Mouse (Mus musculus) NIH3T3 (cell line): ENCODE data around the gene Raet1e.
"Not testable (repeated sequence)": the region's sequence is repeated elsewhere in the genome, so short reads cannot be mapped to it uniquely, and the experiment has no call there.

Experiments
- DNase-seq: peaks from one replicate; pipeline ENCODE4 v3.0.0-alpha.2; 2012; ENCODE audit warnings: low read depth

Gene Raet1e

DNA sequence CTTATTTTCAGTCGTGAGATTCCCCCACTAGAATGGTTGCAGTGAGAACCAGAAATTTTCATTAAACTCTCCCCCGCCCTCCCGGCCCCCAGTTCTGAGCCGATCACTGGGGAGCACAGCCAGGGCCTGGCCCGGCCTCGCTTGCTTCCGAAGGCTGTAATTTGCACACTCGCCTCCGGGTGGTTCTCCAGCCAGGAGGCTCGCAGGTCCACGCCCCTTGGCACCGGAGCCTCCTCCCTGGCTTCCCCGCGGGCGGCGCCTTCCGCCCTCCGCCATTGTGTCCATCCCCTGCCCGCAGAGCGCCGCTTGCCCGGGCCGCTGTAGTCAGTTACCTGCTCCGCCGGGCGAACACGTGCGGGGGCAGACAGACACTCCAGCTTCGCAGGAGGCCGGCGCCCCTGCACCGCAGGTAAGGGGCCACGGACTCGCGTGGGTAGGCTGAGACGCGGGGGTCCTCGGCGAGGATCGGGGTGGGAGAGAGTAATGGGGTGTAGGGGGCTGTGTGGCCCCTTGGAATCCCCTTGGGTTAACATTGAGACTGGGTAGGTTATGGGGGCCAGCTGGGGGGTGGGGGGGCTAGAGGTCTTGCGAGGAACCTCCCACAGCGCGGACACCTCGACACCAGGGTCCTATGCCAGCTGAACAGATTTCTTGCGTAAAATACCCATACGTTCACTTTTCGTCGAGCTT lies at the start of gene Raet1e, which contains the start of gene H60b:
TSS of gene Raet1e (plus strand) at position 260 of the 690 bp plus-strand sequence.
TSS of gene H60b (plus strand) at position 277 of the 690 bp plus-strand sequence.
- peak; percentile 32 for DNase-seq

DNA sequence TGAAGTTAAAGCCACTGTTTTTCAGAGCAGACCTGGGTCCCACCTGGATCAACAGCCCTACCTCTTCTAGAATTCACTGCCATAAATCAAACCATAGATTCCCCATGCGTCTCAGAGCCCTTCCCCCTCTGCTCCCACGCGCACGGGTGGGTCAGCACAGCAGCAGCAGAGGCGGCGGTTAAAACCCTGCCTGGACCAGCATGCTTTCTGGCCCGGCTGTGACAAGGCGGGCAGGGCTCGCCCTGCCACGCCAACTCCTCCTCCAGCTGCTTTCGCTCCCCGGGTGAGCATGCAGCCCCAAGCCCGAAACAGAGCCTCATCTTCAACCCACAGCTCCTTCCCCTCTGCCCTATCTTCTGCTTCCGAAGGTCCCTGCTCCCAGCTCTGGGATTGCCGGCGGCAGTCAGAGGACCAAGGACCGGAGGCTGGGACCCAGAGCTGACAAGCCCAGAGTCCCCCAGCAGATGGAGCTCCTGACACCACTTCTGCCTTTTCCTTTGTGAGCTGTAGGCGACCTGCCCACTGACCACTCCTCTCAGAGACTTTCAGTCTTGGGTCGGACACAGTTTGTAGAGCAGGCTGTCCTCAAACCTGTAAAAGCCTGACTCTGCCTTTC lies 17.6 kb upstream of the Raet1e start:
- peak; percentile 64 for DNase-seq

DNA sequence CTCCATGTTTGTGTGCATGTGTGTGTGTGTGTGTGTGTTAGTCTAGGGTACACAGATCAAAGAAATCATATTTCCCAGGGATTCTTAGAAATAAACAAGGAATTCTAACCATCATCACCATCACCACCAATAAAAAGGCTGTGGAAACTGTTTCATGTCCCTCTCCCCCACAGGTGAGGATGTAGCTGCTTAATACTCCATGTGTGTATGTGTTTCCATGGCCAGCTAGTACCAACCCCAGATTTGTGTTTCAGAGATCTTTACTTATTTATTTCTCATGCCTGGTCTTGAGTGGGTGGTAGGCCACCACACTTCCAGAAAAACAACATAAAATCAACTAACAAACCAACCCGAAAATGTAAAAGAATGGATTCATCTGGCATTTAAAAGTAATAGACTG lies 16.2 kb upstream of the Raet1e start:
- peak; percentile 78 for DNase-seq

DNA sequence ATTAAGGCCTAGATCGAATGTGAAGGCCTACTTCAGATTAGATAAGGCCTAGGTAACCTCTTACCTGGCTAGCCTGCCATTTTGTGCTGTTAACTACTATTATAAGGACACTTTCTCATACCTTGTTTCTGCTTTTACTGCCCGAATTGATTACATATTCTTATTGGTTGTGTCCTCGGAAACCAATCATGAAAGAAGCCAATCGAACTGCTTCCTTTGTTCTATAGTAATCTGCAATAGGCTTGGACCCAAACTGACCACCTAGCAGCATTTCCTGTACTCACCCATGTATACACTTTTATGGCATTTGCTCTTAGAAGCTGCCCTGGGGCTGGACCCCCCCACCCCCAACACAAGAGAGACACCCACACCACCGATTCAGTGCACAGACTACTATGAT lies 15.4 kb upstream of the Raet1e start:
- peak; percentile 0 for DNase-seq

DNA sequence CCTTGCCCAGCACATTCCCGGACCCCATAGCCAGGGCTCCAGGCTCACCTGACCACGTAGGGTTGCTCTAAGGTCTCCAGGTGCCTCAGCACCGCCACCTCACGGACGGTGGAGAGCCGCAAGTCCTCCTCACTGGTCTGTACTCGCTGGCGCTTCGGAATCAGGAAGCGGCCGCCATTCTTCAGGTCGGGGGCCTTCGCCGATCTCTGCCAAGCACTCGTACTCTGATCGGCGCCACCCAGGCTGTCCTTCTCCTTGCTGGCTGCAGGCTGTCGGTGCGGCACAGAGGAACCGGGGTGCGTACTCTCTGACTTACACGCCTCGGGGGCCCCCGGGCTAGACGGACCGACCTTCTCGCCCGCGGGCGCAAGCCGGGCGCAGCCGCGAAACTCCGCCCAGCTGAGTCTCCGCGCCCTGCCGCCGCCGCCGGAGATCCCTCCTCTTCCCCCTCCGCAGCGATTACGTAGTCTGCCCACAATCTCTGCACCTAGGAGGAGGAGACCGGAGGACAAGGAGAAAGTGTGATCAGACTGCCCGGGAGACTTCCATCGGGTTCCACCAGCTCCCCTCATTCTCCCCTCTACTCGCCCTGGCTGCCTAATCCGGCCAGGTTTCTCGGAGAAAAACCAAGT lies 9.8 kb upstream of the Raet1e start:
- peak; percentile 21 for DNase-seq

DNA sequence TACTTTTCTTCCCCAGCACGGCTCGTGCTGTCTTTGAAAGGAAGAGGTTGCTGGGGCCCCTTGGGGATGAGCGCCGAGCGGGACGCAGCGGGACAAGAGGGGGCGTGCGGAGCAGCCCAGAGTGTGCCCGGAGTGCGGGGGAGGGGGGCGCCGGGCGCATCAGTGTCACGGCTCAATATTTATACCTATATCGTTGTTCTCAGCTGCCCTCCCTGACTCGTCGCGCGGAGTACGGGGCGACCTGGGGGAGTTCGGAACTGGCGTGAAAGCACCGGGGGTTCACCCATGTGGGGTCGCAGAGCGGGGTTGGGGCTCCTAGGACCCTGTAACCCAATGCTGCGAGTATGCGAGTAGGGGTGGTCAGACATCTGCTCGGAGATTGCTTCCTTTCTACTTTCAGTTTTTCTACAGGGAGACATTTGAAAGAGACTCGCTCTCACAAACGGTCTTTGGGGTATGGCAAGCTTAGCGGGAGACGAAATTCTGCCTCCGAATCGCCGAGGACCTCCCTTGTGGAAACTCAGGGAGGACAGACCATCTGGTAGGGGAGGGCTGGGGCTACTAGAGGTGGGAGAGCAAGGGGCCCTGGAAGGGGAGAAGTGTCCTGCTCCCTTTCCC lies 9.2 kb upstream of the Raet1e start, which contains the start of gene E030030I06Rik:
TSS of gene E030030I06Rik (minus strand) at position 198 of the 618 bp plus-strand sequence.
- peak; percentile 31 for DNase-seq

DNA sequence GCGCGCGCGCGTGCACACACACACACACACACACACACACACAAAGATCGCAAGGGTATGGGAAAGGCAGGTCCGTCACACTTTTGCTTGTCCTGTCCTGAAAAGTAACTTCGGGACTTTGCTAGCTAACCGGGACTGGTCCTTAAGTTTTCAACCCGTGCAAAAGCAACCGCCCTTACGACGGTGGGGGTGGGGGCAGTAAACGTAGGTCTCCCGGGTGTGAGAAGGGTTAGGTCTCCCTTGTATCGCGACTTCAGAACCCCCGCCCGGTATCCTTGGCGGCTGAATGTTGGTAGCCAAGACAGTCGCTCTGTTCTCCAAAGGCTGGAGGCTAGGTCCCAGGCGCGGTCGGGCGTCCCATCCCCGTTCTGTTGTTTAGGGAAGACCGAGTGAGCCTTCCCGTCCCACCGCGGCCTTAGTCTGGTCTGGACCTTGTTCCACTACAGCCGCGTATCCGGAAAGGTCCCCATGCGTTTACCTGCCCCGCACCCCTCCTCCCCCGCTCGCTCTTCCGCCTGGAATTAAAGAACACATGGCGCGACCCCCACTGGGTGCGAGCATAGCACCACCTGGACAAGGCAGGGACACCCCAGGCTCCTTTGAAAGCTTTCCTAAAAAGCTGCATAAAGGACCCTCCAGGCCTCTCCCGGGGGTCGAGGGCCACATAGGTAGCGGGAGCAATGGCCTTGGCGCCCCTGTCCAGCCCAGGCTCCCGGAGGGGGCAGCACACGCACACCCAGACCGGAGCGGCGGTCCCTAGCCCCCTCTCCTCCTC lies 8.5 kb upstream of the Raet1e start:
- peak; percentile 19 for DNase-seq

DNA sequence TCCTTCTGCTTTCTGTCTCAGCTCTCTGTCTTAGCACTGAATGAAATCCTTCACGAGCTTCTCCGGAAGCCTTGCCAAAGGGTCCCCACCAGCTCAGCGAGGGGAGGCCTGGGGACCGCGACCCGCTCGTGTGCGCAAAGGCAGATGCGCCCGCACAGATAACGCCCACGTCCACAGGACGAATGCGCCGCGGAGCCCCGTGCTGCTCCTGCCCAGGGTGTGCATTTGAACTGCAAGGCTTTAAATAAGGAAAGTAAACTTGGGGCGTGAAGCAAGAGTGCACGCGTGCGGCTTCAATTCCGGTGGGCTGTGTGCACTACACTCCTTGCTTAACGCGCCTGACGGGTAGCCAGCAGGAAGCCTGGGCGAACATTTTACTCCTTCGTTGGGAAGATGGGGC lies 7.8 kb upstream of the Raet1e start:
- DNase-seq, result peak; percentile 1

DNA sequence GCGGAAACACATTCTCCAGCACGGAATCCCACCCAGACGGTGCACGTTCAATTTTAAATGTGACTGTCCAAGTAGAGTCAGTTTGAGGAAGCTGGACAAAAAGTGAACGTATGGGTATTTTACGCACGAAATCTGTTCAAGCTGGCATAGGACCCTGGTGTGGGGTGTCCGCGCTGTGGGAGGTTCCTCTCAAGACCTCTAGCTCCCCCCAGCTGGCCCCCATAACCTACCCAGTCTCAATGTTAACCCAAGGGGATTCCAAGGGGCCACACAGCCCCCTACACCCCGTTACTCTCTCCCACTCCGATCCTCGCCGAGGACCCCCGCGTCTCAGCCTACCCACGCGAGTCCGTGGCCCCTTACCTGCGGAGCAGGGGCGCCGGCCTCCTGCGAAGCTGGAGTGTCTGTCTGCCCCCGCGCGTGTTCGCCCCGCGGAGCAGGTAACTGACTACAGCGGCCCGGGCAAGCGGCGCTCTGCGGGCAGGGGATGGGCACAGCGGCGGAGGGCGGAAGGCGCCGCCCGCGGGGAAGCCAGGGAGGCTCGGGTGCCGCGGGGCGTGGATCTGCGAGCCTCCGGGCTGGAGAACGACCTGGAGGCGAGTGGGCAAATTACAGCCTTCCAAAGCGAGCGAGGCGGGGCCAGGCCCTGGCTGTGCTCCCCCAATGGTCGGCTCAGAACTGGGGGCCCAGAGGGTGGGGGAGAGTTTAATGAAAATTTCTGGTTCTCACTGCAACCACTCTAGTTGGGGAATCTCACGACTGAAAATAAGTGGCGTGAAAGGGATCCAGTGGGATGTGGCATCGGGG lies 7.1 kb upstream of the Raet1e start:
- DNase-seq, result peak; percentile 1

DNA sequence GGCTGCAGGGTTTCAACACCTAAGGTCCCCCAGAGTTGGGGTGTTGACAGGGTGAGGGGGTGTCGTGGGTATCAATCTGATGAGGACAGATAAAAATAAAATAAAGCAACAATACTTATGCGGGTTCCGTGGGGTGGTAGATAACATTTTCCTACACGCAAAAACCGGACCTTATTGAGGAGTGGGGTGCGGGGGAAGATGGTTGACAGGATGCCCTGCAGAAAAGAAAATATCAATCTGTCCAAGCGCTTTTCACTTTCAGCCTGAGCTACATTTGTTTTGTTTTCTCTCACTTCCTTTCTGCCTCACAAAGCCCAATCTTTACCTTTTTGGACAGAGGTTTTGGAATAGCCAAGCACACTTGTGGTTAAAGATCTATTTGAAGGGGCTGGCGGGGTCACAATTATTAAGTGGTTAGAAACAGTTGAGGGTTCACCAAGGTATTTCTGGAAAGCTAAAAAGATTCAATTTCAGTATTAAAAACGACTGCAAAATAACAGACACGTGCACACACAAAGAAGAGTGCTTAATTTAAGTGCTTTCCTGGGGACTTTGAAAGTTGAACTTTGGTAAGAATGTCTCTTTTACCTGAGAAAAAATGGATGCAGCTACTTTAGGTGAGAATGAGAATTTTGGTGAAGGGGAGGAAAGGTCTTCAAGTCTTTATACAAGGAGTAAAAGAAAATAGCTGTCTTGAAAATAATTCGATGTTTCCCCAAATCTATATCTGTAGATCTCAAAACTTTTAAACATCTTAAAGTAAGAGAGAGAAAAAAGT lies 6.3 kb upstream of the Raet1e start:
- peak; percentile 2 for DNase-seq

DNA sequence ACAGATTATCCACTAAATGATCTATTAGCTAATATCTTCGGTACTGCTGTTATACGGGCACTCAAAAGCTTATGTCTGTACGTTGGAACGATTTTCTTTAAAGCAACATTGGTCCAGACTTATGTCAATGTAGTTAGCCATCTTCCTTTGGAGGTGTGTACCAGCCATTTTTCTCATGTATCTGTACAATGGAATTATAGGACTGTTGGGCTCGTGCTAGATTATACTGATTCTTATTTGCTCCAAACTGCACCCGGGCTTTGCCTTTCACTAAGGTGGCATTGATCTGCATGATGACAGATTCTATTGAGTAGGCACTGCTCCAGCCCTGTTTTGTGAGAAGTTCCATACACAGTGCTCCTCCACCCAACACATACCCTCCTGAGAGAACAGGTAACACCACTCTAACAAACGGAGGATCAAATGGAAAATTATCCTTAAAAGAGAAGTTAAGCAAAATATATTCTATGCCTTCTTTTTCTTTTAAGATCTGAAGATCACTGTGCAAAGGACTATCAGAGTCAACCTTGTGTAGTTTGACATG lies 5.2 kb upstream of the Raet1e start:
- not testable (repeated sequence) for DNase-seq

DNA sequence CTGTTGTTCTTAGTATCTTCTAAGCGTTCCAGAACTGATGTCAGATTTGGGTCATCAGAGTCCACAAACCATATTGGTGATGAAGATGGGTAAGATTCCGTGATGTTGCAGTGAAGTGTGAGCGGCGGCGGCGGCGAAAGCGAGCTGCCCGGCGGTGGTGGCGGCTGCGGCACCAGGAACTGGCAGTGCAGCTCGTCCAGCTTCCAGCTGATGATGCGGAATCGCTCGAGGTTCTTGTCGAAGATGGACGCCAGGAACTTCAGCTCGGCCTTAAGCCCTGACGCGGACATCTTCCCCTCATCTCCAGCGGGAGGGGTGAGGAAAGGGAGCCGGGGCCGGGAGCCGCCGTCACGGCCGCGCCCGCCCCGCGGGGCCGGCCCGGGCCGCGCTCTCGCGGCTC lies 4.2 kb upstream of the Raet1e start:
- DNase-seq, result not testable (repeated sequence)

DNA sequence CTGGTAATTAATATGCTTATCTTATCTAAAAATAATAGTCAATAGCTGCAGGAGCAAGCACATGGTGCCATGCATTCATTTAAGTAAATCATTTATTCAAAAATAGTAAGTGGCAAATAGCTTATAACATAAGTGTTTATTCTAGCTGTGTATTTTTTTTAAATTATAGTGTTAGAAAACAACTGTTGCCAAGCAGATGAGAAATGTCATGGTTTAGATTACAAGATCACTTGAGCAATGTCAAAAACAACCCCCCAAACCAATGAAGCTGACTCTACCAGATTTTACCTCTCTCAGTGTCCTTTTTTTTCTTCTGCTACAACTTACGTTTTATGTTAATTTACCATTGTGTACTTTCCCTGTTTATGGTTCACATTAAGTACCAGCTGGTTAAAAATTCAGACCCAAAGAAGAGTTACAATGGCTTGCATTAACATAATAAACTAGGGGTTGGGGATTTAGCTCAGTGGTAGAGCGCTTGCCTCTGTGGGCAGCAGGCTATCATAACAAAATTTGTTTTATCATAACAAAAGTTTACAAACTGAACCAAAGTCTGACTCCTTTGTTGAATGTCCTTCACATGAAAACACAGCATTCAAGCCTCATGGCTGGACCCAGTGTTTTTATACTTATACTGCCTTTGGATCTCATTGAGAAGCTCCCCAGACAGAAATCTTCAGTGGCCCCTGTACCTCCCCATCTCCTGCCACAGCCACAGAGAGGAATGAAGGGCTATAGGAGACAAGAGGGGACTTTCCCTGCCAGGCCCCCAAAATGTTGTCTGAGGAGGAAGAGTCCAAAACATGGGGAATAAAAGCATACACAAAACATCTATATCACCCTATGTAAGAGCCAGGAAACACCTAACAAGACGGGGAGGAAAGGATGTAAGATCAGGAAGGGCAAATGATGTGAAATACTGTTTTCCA lies 3.2 kb upstream of the Raet1e start:
- peak; percentile 1 for DNase-seq

DNA sequence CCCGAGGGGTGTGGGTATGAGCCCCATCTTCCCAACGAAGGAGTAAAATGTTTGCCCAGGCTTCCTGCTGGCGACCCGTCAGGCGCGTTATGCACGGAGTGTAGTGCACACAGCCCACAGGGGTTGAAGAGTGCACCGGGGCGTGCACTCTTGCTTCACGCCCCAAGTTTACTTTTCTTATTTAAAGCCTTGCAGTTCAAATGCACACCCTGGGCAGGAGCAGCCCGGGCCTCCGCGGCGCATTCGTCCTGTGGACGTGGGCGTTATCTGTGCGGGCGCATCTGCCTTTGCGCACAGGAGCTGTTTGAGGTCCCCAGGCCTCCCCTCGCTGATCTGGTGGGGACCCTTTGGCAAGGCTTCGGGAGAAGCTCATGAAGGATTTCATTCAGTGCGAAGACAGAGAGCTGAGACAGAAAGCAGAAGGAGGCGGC lies 777 bp downstream of the Raet1e start:
- DNase-seq, result no peak

DNA sequence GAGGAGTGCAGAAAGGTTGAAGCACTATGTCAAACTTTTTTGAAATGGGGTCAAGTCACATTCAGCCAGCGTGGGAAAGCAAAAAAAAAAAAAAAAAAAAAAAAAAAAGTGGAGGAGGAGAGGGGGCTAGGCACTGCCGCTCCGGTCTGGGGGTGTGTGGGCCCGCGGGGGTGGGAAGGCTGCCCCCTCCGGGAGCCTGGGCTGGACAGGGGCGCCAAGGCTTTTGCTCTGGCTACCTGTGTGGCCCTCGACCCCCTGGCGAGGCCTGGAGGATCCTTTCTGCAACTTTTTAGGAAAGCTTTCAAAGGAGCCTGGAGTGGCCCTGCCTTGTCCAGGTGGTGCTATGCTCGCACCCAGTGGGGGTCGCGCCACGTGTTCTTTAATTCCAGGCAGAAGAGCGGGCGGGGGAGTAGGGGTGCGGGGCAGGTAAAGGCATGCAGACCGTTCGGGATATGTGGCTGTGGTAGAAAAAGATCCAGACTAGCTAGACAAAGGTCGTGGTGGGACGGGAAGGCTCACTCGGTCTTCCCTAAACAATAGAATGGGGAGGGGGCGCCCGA lies 1.3 kb downstream of the Raet1e start:
- no peak for DNase-seq

DNA sequence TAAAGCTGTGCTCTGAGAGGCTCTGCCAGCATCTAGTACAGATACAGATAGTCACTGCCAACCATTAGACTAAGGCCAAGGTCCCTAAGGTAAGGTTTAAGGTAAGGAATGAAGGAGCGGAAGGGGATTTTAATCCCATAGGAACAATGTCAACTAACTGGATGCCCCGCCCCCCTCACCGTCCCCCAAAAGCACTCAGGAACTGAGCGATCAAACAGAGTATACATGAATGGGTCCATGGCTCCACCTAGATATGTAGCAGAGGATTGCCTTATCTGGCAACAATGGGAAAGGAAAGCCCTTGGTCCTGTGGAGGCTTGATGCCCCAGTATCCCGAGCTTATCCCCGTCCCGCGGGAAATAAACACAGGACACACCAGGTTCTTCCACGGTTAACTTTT lies 4.9 kb downstream of the Raet1e start:
- not testable (repeated sequence) for DNase-seq

DNA sequence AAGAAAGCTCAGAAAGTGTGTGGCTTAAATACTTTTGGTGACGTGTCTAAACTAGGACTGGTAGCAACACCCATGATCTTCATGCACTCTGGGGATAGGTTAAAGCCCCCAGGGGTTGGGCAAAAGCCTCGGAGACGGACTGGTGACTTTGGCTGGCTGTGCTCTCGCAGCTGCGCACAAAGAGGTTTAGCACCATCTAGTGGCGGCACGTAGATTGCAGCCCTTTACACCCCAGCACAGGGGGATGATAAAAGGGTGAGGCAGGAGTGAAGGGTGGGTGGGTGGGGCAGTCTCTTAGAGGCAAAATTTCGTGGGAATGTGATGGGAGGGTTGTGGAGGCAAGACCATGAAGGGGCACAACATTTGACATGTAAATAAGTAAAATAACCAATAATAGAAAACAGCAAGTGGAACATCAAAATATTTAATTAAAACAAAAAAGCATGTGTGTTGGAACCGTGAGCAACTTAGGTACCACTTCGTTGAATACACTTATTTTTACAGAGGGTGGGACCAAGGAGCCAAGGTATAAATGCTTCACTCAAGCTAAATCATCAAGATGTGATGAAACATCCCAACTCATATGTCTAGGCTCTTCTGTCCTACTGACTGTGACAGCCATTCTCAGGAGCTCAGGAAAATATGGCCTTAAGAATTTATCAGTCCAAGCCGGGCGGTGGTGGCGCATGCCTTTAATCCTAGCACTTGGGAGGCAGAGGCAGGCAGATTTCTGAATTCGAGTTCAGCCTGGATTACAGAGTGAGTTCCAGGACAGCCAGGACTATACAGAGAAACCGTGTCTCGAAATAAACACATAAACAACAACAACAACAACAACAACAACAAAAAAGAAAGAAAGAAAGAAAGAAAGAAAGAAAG lies 5.6 kb downstream of the Raet1e start:
- peak; percentile 77 for DNase-seq
